Mouse (Mus musculus): ENCODE data around the gene Morn1.

The Morn1 gene

DNA sequence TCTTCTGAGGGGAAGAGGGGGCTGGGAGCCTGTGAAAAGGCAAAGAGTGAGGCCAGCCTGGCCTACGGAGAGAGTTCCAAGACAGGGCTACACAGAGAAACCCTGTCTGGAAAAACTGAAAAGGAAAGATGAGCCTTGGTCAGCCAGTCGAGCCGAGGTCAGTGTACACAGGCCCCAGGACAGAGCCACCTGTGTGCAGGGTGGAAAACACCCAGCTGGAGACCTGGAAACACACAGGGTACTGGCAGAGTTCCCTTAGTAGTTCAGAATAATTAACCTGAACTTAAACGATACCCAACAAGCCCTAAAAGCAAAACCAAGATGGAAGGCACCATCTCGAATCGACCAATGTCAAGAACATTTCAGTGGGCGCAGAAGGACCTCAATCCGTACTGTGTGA is 52.1 kb downstream of the Morn1 start:
- in situ Hi-C loops (cut with MboI): no loop called here

DNA sequence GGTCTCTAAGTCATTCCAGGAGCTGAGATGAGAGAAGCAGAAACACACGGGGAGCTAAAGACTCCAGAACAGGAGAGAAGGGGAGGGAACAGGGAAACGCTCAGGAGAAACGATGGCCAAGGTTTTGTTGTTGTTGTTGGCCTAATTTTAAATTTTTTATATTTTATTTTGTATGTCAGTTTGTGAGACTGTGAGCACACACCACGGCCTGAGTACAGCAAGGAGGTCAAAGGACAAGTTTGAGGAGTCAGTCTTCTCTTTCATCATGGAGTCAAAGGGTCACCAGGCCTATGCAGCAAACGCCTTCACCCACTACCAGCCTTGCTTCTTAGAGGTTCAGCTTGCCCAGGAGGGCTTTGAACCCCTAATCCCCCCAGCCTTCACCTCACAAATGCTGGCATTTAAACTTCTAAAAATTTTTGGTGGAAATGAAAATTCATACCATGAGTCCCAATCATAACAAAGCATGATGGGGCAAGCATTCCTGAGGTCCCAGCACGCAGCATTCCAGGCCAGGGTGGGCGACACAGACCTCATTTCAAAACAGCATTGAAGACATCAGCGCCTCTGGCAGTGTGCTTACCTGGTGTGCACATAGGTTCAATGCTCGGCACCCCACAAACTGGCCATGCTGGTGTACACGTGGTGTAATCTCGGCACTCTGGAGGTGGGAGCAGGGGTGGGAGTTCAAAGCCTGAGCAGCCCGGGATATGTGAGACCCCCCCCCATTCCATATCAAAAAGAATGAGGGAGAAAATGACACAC is 53.1 kb downstream of the Morn1 start:
- in situ Hi-C loops (cut with MboI): no loop called here

DNA sequence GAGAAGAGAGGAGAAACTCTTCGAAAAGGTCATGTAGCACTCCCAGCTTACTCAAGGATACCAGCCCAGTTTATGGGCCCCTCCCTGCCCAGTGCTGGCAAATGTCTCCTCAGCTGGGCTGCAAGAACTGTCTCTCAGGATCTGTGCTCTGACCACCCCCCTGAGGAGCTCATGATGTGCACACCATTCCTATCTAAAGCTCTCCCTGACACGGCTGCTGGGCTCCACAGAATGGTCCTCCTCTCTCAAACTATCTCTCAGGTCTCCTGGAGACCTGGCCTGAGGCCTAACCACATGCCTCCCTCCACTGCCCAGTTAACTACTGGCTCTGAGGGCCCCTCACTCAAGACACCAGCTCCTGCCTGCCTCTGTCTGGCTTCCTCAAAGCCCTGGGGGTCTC is 53.8 kb downstream of the Morn1 start:
- in situ Hi-C loops (cut with MboI): no loop called here

DNA sequence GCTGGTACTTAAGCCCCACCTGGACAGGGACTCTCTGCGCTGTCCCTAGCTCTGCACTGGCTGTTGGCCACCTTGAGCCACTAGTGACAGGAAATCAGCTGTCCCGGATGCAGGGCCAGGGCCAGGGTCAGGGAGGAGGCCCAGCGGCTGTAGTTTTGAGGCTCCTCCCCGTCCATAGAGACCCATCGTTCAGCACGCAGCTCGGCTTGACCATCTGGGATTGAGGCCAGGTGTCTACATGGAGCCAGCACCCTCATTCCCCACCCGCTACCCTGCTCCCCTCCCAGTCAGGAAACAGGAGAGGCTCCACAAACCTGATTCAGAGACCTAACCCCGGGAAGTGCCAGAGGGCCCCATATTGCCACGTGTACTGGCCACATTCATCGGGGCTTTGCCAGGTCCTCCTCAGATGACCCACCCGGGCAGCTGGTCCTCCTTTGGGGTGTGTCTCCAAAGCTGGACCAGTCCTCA is 54.5 kb downstream of the Morn1 start:
- in situ Hi-C loops (cut with MboI): no loop called here

DNA sequence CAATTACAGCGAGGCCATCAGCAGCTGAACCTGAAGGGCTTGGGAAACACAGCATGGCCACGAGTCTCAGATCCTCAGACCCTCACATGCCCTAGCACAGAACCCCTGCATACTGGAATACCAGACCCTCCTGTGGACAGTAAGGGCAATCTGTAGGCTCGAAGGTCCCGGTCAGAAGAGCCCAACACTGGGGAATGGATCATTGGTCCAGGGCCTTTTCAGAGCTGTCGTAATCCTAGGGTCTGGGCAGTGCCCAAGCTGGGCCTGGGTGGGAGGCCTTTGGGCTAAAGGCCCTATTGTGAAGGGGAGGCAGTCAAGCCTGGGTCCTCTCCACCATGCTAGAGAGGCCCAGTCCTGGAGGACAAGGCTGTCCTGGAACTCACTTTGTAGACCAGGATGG is 56.5 kb downstream of the Morn1 start:
- in situ Hi-C loops (cut with MboI): no loop called here

DNA sequence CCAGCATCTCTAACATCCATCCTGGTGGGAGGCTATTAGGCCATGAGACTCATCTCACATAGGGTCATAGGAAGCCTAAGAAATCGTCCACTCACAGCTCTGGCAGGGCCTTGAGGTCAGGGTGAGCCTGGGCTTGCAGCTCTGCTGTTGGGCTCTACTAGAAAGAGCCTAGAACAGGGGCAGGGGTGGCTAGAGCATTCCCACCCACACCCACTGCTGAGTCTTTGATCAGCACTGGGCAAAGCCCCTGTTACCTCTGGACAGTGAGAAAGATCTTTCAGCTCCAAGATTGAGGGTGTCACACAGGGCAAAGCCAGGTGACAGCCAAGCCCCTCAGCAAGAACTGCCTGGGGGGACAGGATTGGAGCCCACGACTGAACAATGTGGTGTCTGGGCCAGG is 57.0 kb downstream of the Morn1 start:
- in situ Hi-C loops (cut with MboI): no loop called here

DNA sequence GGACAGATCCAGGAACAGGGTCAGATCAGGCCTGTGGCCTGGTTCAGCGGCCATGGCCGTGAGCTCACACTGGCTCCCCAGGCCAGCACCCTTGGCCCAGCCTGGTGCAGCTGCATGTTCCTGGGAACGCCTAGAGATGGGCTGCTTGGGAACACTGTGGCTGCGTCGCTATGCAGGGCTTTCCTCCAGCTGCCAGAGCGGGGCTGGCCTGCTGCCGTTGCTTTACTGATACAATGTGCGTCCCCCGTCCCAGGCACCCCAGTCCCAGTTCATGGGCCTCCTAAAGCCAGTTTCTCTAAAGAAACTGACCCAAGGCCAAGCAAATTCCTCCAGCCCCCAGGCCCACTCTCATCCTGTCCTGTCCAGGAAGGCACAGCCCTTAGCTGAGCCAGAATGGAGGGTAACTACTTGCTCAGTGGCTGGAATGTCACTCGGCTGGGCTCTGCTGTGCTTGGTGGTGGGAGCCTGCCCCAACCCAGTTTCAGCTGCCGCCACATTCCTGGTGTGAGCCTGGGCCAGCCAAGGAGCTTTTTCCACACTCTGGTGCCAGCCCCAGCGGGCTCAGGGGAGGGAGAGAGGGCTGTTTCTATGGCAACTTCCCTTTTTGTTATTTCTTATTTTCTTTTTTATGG is 57.6 kb downstream of the Morn1 start:
- in situ Hi-C loops (cut with MboI): no loop called here

DNA sequence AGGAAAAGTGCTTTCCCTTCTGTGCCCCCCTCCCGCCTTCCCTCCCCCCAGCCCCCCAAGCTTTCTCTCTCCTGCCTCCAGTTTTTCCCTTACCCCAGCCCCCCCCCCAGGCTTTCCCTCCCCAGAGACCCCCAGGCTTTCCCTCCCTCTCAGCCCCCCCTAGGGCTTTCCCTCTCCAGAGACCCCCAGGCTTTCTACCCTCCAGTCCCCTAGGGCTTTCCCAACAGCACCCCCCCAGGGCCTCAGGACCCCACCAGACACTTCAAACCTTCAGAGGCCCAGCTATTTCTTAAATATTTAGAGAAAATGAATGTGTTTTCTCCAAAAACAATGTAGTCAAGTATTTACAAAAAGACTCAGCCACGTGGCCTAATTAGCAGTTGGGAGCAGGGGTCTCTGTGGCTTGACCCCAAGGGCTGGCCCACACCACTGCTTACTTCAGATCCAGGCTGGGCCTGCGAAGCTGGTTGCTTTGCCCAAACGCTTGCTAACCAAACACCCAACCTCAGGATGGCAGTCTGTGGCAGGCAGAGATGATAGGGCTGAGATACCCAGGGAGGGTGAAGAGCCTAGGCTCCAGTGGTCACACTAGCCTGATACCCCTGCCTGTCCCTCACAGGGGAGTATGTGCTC is 58.3 kb downstream of the Morn1 start:
- in situ Hi-C loops (cut with MboI): no loop called here

DNA sequence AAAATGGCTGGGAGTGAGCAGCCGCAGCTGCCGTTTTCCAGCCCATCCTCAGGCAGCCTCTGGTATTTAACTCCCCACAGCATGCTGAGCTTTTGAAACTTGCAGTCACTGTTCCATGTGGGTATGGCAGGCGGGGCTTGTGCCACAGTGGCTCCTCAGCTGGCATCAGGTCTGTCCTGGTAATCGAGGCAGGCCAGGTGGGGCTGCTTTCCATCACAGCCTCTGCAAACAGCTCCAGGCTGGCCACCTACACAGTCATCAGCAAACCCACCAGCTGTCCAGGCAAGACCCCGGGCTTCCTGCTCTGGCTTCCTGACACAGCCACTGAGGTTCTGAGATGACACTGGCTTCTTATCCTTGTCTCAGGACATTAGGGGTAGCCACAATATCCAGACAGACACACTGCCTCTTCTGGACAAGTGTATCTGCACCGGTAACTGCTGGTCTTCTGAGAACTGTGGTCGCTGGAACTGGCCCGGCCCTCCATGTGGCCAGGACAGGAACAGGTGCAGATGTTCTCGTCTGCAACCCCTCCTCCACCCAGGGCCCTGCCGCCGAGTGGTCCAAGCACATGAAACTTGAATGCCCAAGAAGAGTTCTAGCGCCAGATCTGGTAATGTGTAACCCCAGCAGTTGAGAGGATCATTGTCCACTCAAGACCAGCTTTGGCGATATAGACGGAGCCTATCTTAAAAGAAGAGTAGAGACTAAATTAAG is 59.9 kb downstream of the Morn1 start:
- in situ Hi-C loops (cut with MboI): no loop called here

DNA sequence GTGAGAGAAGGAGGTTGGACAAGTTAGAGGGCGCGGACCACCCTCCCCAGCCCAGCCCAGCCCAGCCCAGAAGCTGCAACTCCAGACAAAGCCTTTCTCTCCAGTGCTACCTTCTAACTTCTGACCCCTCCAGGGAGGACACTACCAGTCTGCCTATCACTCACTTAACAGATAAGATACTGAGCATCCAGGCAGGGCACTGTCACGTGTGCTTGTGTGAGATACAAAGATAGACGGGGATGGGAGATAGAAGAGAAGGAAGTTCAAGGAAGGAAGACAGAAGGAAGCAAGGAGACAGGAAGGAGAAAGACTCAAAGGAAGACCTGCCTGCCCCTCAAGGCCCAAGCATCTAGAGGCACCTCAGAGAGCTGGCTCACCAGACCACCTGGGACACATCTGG is 62.1 kb downstream of the Morn1 start:
- in situ Hi-C loops (cut with MboI): no loop called here

DNA sequence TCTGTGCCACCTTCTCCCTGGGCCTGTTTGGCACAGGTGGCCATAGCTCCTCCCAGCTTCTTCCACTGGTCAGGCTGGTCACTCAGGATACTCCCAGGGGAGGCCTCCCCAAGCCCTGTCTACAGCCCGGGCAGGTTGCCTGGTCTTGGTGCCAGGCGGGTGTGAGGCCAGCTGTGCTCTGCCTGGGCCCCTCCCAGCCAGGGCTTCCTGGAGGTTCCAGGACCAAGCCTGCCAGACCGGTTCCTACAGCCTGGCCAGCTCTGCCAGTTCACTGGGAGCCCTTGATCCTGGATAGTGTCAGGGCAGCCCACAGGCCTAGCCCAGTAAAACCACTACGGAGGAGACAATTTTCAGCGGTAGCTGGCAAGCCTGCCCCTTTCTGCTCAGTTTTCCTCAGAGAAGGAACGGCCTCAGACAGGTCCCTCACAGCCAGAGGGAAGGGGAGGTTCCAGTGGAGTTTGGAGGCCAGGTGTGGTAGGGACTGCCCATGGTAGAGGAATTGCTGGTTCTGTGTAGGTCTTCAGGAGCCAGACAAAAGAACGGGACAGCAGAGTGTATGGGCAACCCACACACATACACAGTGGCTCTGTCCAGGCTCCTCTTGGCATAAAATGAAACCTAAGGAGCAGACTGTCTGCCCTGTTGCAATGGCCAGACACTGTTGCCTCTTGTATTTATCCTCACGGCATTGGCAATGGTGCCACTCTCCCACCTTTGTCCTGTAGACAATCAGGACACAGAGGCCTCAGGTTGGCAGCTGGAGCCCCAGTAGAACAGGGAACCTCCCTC is 62.7 kb downstream of the Morn1 start:
- in situ Hi-C loops (cut with MboI): no loop called here

DNA sequence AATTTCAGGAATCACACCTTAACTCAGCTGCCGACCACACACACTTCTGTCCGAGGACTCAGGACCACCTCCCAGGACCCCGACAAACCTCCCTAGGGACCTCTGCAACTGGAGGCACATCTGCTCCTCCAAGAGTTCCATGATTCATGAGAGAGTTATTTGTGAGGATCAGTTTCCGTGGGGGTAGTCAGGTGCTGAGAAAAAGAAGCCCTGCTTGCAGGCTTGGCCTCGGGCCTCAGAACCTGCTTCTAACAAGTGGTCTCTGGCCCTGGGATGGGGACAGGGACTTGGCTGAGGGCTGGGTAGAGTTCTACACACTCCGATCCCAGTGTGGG is 63.5 kb downstream of the Morn1 start:
- in situ Hi-C loops (cut with MboI): no loop called here

DNA sequence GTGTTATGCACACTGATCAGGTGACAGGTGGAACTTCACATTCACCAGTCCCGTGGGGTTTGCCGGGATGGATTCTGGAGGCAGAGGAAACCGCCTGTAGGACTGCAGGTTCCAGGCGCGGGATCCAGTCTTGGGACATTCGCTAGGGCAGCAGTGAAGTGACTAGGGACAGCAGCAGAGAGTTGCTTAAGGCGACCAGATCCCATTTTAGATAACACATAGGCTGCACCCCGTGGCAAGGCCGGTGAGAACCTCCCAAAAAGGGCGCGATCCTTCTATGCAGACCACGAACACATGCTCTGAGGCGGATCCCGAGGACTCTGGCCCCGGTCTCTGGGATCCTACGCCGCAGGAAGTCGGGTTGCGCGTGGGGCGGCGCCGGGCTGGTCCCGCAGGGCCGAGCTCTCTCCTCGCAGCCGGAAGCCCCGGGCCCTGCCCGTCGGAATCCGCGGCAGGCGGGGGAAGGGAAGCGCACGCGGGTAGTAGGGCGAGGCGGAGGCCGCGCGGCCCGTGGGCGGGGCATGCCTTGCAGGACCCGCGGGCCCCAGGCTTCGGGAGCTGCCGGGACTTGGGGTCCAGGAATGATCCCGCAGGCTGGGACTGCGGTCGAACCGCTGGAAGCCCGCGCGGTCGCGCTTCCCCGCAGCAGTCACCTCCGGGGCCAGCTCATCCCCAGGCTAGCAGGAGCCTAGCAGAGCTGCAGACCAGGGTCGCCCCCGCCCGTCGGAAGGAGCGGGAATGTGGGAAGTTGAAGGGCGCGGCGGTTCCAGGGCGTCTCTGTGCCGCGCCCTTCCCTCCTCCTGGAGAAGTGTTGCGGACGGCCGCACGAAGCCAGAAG is 64.1 kb downstream of the Morn1 start:
- in situ Hi-C loops (cut with MboI): no loop called here

DNA sequence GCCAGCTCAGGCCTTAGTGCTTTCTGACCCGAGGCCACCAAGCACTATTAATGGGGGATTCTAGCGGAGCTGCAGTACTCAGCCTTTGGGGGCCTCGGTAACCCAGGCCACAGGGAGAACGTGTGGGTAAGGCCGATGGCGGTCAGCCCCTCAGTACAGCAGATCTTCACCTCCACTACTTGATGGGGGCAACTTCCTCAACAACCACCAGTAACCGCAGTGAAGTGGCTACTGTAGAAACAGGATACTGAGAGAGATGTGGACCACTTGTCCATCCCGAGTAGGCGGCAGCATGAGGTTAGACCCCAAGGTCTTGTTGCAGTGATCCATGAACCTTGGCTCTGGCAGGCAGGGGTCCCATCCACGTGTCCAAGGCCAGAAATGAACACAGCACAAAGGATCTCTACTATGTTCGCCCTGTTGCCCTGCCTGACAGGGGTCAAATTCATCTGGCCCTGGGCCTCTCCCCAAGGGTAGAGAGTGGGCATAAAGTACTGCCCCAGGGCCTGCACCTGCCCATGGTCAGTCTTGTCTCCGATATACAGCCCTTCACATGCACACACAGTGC is 64.9 kb downstream of the Morn1 start:
- in situ Hi-C loops (cut with MboI): no loop called here

DNA sequence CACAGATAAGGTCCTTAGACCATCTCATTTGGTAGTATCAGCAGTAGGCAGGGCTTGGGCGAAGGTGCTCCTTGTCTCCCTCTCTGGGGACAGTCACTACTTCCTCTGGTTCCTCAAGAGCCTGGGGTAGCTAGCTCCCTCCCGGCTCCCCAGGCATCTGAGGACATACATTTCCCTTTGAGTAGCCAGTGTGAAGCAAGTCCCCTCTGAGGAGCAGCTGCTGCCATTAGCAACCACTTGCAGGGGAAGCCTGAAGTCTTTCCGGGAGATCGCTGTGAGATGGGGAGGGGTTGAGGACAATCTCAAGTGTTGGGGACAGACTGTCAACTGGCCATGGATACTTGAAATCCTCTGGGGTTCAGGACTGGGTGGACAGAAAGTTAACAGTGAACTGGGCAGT is 65.5 kb downstream of the Morn1 start:
- in situ Hi-C loops (cut with MboI): no loop called here

DNA sequence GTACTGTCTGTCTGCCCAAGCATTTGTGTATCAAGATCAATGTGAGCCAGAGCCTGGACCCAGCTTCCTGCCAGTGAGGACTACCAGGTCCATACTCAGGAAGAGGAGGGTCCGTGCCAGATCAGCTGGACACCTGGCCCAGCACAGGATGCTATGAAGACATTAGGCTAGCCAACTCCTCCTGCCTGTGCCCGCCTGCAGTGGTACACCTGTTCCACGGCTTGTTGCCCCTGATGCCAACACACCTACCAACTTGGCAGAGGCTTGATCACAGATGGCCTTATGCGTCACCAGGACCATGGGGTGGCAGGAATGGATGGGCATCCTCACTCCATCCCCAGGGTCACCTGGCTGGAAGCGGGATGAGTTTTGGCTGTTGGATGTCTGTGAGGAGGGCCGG is 66.1 kb downstream of the Morn1 start:
- in situ Hi-C loops (cut with MboI): no loop called here

DNA sequence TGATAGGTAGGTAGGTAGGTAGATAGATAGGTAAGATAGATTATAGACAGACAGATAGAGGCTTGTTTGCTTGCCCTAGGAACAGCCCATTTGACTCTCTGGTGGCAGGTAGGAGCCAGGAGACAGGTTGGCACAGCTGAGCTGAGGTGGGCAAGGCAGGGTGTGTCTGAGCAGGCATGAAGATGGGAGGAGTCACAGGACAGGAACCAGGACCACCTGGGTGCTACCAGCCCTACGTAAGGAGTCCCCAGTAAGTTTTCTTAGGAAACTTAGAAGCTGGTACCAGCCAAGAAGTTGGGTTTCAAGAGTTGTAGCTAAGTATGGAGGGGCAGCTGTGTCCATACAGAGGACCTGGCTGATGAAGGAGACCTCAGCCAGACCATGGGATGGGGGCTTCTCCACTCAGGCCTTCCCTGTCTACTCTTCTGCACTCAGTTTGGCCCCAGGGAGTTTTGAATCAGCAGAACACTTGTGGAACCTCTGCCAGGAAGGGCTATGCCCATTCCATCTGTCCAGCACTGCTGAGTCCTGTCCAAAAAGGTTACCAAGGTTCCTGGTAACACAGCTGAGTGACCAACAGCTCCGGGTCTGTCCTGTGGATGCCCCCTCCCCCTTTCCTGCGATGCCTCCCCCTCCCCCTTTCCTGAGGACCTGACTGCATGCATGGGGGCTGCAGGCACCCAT is 67.2 kb downstream of the Morn1 start:
- in situ Hi-C loops (cut with MboI): no loop called here

DNA sequence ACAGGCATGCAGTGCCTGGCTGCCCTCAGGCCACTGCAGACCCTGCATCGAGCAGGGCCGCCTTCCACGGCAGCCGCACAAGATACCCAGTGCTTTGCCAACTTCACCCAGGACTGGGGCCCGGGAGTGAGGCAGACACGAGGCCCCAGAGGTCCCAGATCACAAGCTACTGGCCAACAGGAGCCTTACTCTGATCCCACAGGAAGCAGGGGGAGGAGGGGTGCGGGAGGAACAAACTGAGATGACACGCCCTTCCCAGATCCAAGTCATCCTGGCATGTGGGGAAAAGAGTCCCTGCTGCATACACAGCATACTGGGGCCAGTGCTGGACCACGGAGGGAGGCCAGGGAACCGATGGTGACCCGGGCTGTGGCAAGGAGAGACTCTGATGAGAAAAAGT is 68.6 kb downstream of the Morn1 start:
- in situ Hi-C loops (cut with MboI): no loop called here

DNA sequence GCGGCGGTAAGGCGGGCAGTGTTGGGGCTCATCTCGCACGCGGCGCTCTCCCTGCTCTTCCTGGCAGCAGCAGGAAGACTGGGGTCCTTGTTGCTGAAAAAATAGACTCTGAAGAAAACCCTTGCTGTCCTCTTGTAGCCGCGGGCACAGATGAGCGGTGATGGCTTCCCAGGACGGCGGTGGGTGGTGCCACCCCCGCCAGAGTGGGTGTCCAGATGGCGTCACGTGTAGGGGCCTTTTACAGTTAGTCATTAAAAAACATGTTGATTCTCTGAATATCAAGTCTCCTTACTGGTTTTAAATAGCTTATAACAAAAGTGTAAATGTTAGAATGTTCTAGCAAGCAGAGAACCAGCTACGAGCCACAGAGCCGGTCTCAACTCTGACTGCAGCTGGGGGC is 70.4 kb downstream of the Morn1 start:
- in situ Hi-C loops (cut with MboI): no loop called here
